Mouse (Mus musculus): ENCODE measurements around the gene Fbxl21. TPM values are rescaled to one million over a fixed set of nuclear protein-coding genes. Genes with fewer than 3 reads are reported as not detected.

Gene Fbxl21
- polyA plus RNA-seq, 2 experiments from 2014 or later: 0.87 to 1.6 TPM

DNA sequence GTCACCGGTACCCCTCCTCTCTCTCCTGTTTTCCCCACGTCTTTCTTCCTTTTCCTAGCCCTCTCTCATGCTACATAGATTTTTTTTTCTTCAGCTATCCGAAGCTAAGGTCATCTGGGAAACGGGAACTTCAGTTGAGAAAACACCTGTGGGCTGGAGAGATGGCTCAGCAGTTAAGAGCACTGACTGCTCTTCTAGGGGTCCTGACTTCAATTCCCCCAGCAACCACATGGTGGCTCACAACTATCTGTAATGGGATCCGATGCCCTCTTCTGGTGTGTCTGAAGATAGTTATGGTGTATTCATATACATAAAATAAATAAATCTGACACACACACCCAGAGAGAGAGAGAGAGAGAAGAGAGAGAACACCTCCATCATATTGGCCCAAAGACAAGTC lies 13.3 kb downstream of the Fbxl21 start:
- ATAC-seq: no peak

DNA sequence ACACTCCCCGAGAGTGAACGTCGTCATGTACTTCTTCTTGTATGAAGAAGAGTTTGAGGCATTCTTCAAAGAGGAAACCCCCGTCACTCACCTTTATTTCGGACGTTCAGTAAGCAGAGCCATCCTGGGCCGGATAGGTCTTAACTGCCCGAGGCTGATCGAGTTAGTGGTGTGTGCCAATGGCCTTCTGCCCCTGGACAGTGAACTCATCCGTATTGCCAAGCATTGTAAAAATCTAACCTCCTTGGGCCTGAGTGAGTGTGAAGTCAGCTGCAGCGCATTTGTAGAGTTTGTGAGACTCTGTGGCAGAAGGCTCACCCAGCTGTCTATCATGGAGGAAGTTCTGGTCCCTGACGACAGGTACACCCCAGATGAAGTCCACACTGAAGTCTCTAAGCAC lies 14.8 kb downstream of the Fbxl21 start:
- no peak for ATAC-seq

DNA sequence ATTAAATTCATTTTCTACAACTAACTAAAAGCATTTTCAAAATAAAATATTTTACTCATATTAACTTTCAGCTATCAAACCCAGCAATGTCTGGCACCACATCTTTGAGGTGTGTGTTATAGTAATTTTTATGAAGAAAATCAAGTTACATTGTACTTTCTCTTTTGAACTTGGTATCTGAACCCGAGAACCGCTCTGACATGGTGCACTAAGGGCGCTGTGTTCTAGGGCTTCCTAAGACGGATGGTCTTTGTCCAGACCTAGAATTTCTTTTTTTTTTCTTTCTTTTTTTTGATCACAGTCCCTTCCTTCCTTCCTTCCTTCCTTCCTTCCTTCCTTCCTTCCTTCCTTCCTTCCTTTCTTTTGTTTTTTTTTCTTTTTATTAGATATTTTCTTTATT lies 17.6 kb downstream of the Fbxl21 start:
- ATAC-seq: no peak

DNA sequence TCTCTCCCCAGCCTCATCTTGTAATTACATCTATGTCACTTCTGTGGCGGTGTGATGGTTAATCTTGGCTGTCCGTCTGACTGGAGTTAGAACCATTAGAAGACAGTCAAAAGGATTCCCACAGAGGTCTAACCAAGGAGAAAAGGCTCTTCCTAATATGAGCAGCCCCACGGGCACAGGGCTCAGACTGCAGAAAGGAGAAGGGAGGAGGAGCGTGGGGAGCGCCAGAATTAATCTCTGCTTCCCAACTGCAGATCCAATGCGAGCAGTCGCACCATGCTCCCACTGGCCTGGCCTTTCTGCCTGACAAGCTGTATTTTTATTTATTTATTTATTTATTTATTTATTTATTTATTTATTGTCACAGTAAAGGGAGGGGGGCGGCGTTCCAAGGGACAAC lies 21.5 kb downstream of the Fbxl21 start:
- ATAC-seq: no peak

DNA sequence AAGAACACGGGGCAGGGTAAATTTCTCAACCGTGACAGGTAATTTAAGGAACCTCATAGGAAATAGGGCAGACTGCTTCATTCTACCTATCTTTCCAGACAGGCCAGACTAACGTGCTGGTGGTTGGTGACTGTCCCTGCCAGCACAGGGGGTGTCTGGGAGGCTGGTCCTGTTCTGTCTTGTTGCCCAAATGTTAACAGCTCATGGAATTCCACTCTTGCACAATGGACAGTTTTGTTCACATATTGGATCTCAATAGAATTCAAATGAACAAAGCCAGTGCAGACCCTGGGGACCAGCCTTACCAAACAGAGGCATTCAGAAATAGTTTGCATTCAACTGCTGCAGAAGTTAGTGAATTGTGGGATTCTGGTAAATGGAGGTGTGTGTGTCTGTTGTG lies 22.7 kb downstream of the Fbxl21 start:
- no peak for ATAC-seq

DNA sequence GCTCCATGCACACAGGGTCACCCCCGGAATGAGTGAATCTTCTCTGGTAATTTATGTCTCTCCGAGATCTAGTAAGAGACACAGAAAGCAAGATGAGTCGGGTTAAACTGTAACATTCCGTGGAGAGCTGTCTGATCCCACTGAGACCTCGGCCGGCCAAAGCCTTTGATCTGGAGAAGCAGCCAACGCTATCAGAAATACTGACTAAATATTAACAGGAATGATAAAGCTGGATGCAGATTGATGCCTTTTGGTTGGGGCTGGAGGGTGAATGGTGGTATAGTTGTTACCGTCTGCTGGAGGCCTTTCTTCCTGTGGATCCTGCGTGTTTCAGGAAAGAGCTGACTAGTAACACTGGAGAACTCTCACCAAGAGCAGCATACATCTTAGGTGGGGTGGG lies 26.1 kb downstream of the Fbxl21 start, which contains the start of gene Lect2:
Gene Lect2 (minus strand): TSS at position 102 of the 400 bp plus-strand sequence.
- no peak for ATAC-seq

DNA sequence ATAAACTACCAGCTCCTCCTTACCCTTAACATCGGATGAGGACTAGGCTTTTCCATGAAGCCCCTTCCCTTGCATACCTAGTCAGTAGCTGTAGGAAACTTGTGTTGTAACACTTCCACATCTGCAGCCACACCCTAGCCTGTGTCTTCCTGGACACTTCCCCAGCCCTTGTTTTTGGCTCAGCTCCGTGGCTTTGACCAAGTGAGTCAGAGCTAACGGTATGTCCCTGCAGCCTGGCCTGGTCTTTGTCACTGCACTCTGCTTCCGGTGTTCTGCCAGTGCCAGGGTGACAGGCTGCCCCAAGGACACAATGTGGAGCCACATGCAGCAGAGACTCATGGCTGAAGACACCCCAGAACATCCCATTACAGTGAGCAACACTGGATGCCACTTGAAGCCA lies 27.1 kb downstream of the Fbxl21 start:
- ATAC-seq: no peak

DNA sequence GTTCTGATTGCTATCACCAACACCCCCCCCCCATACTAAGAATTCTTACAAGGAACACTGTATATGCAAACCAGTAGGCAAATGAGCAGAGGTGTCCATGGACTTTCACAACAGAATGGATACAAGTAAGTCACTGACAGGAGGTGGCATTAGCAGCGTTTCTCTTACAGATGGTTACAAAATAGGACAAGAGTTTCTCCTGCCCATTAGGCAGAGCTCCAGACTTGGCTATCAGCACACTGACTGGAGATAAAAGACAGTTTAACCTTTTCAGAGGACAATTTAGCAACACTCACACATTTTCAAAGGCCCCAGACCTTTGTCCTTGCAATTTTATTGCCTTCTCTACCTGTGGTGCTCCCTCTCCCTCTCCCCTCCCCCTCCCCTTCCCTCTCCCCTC lies 28.3 kb downstream of the Fbxl21 start:
- no peak for ATAC-seq

DNA sequence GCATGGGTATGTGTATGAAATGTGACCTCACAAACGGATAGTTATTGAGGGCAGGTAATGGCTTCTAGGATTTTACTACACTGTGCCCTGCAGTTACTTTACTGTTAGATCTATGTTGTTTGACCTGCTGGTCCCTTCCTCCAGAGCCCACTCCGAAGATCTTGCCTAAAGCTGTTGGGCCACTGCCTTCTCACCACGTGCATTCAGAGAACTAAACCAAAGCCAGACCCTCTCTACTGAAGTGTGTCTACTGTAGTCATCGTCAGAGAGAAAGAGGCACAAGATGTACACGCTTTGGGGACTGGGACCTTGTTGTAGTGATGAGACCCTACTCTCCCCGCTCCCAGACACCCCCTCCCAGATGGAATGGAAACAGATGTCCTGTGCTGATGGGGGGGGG lies 29.4 kb downstream of the Fbxl21 start:
- no peak for ATAC-seq

DNA sequence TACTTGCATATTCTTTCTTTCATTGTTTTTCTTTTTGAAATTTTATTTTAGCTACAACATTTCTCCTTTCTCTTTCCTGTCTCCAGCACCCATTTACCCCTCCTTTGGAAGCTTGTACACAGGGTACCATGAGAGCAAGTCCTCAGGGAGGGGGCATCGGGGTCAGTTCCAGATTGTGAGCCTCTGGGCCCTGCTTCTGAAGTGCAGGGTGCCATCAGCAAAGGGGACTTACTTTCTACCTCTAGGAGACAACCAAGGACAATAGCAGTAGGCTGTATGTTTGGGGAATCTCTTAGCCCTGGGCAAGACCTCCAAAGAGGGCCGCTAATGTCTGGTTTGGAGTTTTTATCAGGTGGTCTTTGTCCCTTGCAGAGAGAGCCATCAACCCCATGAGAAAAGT lies 31.7 kb downstream of the Fbxl21 start:
- ATAC-seq: no peak

DNA sequence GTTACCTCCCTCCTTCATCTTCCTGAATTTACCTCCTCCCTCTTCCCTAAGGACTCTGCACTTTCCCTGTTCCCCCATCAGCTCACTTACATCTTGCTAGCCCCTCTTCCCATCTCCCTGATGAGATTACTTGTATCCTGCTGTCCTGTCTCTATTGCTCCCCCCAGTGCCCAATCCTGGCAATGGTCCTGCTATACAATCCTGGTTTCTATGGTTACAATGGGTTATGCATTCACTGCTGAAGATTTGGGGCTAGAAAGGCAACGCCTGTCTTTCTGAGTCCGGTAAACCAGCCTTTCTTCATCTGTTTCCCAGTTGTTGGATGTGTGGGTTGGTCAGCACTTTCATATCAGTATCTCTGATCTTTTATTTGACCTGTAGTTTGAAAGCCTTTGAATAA lies 32.1 kb downstream of the Fbxl21 start:
- no peak for ATAC-seq

DNA sequence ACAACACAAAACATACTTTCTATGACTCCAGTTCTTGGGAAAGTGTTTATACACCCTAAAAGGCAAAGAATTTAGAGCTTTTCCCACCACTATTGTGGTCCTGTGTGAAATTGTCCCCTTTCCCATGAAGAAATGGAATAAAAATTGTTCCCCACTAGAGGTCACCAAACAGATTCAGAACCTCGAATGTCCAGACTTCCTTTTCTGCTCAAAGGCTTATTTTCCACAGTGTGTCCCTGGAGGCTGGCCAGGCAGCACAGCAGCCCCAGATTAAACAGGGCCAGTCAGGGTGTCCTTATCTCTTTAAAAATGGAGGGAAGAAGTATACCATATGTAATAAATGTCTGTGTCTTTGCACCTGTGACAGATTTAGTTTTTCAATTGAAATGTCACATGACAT lies 33.7 kb downstream of the Fbxl21 start:
- ATAC-seq: no peak

DNA sequence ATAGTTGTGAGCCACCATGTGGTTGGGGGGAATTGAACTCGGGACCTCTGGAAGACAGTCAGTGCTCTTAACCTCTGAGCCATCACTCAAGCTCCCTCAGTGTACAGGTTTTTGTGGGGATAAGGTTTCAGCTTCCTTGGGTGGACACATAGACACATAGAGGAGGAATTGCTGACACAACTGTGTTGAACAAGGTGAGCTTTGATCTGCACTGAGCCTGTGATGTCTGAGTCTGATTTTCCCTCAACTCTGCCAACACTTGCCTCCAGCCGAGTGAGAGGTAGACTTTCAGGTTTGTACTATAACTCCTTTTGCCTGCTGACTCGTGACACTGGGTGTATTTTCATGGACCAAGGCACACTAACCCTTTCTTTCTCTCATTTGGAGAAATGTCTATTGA lies 34.4 kb downstream of the Fbxl21 start:
- ATAC-seq: no peak

DNA sequence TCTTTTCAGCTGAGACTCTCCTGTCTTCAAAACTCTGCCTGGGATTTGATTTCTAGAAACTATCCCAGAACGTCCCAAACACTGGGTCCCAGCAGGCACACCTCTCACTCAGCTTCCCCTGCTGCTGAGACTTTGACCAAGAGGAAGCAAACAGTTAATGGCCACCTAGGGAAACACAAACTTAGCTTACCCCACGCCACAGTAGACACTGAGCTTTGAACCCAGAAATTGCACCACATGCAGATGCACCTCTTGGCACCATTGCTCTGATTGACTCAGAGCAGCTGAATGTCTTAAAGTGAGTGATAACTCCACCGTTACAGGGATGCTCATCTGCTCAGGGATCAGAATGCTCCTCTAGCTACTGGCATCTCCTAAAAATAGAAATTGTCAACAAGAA lies 36.5 kb downstream of the Fbxl21 start:
- ATAC-seq: no peak

DNA sequence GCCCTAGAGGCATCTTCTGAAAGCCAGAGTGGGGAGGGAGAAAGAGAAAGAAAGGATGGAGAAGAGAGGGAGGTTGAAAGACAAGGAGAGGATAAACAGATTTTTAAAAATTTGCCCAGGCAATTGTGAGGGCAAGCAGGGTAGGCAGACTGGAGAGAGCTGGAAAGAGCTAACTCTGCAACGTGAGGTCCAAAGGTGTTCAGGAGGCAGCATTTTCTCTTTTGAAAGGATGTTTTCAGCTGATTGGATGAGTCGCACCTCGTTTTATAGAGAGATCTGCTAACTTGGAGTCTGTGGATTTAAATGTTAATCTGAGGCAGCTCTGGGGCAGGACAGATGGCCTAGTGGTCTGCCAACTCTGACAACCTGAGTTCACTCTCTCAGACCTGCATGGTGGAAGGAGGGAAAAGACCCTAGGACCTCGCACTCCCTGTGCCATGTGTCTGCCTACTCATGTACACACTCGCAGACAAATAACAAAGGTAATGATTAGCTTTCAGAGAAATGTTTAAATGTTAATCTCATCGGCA lies 37.6 kb downstream of the Fbxl21 start:
- ATAC-seq: no peak

DNA sequence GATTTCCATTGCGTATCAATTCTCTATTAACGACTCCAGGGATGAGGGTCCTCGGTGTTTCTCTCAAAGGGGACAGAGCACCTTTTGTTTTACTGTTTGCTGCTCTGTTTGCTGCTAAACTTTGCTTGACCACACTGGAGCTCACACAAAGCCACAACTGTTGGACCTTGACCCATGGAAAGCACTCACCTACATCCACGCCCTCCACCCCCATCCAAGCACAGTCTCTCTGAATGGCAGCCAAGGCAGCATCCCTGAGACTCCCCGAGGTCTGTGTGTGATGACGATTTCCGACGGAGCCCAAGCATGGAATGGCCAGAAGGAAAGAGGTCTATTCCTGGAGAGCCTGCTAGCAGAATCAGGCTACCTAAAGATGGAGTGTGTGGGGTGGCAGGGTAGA lies 38.9 kb downstream of the Fbxl21 start:
- ATAC-seq: no peak

DNA sequence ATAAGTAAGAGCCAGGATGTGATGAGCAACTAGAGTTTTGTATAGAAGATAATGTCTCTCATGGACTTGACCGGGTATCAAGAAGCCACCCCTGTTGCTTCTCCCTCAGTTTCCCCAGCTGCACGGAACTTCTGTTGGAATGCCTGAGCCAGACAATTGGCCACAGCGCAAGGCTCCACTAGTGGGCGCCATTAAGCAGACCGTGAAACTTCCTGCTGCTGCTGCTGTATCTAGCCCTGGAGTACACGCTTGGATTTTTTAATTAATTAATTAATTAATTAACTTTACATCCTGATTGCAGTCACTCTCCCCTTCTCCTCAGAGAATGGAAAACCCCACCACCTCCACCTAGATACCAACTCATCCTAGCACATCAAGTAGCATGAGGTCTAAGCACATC lies 40.8 kb downstream of the Fbxl21 start:
- ATAC-seq: no peak

DNA sequence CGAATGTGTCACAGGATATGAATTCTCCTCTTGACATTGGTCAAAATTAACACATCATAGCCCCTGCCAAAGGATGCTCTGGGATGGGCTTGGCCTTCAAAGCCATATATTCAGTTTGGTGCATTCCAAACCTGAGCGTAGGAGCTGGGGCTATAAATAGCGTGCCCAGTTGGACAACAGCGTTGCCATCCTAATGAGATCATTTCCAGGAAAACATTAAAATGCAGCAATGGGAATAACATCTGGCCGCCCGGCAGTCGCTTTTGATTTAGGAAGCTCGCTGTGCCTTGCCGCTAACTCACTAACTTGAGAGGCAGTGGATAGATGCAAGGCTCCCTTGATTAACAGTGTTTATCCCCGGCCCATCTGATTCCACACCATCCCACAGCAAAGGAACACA lies 44.1 kb downstream of the Fbxl21 start:
- ATAC-seq: no peak

DNA sequence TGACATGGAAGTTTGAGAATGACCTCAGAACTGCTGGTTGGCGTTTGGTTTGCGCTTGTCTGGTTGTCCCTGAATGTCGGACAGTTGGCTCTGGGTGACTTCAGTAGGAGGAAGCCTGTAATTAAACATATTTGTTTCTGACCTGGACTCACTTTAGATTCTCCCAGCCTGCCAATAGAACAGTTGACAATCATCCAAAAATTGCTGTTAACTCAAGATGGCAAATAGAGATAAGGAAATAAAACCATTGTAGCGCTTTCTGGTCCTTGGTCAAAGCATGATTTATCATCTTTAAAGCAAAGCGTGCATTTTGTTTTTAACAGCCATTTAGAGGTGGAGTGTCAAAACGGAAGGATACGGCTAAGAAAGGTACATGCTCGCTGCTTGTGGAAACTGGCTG lies 49.4 kb downstream of the Fbxl21 start:
- ATAC-seq: no peak

DNA sequence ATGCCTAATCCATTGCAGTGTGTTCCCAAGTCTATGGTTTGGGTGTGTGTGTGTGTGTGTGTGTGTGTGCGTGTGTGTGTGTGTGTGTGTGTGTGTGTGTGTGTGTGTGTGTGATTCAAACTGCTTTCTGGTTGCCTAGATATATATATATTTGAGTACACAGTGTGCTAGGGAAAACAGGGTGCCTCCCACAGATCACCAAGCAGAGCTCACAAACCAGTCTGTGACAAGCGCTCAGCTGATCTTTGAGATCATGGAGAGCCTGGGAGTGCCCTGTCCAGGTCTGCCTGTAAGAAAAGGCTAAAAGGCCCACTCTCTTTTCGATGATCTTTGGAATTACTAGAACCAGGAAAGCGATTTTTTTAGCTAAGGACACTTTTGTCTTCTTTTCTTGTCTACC lies 52.8 kb downstream of the Fbxl21 start:
- ATAC-seq: no peak

DNA sequence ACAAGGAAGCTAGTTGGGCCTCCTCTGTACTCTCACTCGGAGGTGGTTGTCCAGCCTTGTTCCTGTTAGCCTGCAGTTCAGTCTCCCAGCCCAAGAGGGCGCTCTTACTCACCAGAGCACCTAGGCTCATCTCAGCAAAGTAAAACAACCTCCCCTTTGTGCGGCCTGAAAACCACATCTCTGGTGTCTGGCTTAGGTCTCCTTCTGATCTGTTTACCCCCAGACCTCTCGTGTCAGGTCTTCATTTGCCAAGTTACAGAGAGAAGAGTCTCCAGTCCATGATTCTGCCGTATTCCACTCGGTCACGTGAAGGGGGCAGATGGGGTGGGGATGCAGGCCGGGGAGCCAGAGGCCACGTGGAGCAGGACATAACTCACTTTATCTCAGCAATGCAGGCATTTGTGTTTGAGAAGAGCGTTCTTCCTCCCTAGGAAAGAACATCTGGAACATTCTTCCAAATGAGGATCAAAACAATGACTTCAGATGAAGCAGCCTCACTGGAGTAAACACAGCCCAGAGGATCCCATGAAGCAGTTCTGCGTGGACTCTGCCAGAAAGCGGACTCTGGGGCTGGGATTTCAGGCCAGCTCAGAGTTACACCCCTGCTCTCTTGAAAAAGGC lies 53.5 kb downstream of the Fbxl21 start:
- no peak for ATAC-seq

DNA sequence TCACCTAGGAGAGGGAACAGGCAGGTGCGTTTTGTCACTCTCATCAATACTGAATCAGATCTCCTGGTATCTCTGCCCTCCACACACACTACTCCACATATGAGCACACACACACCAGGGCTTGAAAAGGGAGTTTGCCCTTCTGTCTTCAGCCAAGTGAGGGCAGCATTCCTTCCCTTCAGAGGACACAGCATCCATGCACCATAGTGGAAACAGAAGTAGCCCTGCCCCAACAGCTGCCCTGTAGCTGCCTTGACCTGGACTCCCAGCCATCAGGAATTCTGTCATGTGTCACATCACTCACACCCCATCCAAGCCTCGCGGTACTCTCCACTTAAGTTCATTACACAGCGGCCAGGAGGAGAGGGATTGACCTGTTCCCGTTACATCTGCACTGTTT lies 55.8 kb downstream of the Fbxl21 start:
- ATAC-seq: no peak

DNA sequence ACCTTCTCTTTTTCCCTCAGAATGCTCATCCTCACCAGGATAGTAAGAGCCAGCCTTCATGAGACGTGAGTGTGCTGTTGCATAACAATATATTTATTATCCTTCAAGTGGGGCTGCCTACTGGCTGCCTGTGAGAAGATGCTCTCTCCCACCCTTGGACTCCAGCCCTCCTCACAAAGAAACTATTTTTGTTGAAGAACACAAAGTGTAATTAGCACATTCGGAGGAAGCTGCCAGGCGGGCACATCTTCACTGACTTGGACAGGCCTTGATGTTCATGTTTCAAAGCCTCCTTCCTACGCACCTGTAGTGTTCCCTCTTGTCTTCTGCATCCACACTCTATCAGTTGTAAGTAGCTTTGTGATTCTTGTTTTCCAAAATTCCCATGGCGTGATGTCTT lies 58.2 kb downstream of the Fbxl21 start:
- ATAC-seq: no peak

DNA sequence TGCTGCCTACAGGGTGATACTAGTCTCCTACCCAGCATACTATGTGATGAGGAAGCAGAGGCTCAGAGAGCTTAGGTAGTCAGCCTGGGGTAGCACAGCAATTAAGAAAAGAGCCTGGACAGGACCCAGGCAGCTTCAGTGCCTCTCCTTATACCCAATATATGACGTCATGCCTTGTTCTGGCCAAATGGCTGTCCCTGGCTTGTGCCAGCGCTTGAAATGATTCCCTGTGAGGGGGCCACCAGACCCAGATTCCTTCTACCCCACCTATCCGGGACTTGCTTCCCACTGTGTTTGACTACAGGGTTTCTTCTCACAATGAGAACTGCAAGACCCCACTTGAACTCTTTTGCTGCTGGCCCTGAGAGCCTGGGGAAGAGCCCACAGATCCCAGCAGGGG lies 59.2 kb downstream of the Fbxl21 start:
- ATAC-seq: no peak

DNA sequence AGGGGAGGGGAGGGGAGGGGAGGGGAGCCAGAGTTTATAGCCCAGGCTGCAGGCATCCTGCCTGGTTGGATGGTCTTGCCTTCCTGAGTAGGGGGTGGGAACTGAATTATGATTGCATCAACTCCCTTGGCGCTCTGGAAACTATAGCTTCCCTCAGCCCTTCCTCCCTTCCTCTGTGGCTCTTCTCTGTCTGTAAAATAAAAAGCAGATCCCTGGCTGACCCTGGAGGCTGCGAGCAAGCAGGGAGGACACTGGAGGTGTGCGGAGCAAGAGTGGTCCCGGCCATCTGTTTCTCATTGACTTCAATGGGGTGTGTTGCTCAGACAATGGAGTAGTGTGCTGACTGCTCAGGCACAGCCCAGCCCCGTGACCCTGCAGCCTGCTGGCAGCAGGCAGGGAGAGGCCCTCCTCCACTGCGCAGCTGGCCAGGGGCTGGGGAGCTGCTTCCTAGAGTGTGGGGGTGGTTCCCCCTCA lies 59.7 kb downstream of the Fbxl21 start:
- ATAC-seq: no peak
